Mouse (Mus musculus) adrenal gland, postnatal 36 days (tissue): ENCODE results near the gene Plagl1. TPM values are rescaled to one million over a fixed set of nuclear protein-coding genes. Genes with fewer than 3 reads are reported as not detected.
A peak's percentile ranks its signal among the peaks of the same experiment; 100 is the strongest.

ENCODE experiments used
- DNase-seq, 2 experiments: peaks; one replicate each; pipeline ENCODE4 v3.0.0; 2021; ENCODE audit warnings: mixed read lengths in 1 of 2
- total RNA-seq, 2 experiments: library from RNA; stranded (reverse); gene quantifications; 2 replicates each; pipeline ENCODE4 v1.2.3; 2021

Gene Plagl1
- total RNA-seq, 2 experiments from 2014 or later = 7.5 to 14.9 TPM

DNA sequence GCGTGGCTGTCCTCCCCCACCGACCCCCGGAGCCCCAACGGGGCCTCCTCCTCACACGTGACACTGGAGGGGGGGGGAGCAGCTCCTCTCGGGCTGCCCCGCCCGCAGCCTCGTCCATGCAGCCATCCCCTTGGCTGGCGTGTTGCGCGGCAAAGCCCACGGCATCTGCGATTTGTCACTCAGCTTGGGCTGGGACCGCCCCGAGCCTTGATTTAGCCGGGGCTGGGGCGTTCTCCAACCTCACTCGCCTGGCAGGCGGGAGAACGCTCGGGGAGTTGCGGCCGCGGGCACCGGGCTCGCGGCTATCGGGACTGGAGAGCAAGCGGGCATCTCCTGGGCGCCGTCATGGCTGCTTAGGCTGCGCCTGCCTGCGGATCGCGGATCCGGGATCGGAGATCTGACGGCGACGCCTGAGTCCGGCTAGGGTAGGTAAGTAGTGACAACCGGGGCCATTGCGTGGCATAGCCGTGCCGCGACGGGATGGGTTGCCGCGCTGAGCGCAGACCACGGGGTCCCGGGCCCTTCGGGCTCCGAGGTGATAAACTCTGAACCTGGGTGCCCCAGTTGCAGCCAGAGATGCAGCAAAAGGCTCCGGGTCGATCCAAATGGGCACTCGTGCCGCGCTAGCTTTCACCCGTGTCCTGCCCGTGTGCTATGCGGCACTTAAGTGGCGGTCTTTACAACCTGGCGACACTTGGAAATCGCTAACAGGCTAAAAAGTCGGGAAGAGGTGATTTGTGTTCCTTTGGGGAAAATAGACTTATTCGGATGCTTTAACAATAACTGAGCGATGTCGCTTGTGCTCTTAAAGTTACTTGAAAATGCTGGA, 30.5 kb downstream of the Plagl1 start:
- peak; percentile 75 to 79 for DNase-seq

DNA sequence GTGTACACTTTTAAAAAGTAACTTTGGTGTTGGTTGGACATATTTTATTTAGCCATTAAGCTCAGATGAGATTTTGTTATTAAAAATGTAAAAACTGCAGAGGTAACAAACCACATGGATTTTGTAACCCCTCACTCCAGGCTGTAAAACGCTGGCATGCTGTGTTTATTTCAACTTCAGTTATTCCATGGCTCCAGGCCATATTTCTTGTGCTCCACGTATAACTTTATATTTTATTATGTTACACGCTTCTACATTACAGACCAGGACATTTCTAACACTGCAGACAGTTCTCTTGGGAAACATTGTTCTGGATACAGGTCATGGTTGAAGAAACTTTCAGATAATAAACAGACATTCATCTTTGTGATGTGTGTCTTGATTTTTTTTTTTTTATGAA, 32.7 kb downstream of the Plagl1 start:
- DNase-seq = no peak

GRCm38 (mm10) chr10:13098895-13099294, 38.6 kb downstream of the Plagl1 start:
- peak in 1 of 2 experiments; percentile 12 for DNase-seq

- DNase-seq = no peak
Observed at GRCm38 (mm10) chr10:13100061-13100648, 39.9 kb downstream of the Plagl1 start.

- DNase-seq = no peak
Observed at GRCm38 (mm10) chr10:13102360-13102759, 42.1 kb downstream of the Plagl1 start.

DNA sequence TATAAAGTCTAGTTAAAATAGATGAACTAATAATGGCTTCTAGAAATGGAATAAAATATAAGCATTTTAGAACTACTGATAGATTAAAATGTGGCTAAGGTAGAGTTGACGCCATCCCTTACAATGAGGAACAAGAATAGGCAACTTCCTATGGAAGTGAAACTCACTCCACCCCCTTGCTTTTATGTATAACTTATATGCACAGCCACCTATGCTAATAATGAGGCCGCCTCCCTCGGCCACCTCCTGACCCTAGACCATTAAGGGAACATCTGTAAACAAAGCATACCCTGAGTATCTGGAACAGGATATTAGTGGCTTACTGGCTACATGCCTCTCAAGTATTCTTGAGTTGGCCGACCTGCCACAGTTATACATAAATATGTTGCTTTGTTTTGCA, 43.5 kb downstream of the Plagl1 start:
- DNase-seq = no peak

DNA sequence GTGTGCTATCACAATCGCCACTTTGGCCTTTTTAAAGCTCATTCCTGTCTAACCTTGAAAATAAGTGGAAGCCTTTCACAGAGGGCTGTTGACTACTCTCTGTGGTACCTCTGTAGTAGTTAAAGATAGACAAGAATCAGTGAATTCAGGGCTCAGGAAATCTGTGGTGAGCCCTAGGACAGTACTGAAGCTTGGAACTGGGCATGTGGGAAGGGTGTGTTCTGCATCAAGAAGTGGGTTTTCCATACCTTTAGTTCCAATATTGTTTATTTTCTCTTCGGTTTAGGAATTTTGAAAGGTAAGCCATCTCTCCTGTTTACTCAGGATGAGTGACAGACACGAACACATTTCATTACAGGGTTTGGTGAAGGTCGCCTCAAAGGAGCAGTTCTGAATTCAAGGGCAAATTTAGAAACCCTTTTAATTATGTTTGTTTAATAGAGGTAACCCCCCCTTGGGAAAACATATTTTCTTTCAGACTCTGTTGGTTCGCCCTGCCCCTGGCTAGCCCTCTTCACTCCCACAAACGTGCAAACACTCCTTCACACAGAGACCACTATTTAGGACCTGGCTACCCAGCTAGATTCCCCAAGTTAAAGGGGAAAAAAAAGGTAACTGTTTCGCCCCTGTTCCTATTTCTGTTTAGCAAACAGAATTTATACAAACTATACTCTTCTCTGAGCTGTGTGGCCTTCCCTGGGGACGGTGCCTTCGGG, 46.8 kb downstream of the Plagl1 start:
- DNase-seq = no peak

GRCm38 (mm10) chr10:13108021-13108548, 47.8 kb downstream of the Plagl1 start:
- no peak for DNase-seq

GRCm38 (mm10) chr10:13108847-13109246, 48.5 kb downstream of the Plagl1 start:
- DNase-seq = no peak

- DNase-seq = no peak
Observed at GRCm38 (mm10) chr10:13109781-13110180, 49.5 kb downstream of the Plagl1 start.

DNA sequence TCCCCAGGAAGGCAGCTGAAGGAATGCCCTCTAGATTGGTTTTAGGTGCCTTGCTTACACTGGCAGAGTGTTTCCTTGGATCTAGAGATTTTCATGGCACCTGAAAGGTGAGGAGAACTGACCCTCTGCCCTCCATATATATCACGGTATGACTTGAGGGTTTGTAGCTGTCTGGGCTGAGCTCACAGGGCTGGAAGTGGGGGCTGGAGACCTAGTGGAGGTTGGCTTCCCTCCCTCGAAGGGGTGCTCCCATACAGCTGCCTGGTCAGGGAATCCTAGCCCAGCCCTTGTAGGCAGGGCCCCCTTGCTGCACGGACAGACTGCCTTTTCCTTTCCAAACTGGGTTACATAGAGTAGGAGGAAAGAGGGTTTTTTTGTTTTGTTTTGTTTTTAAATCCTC, 52.5 kb downstream of the Plagl1 start:
- DNase-seq = no peak

GRCm38 (mm10) chr10:13113641-13114040, 53.3 kb downstream of the Plagl1 start:
- DNase-seq = no peak

GRCm38 (mm10) chr10:13115030-13115429, 54.7 kb downstream of the Plagl1 start:
- DNase-seq = no peak

GRCm38 (mm10) chr10:13116706-13117665, 56.7 kb downstream of the Plagl1 start:
- DNase-seq = no peak

DNA sequence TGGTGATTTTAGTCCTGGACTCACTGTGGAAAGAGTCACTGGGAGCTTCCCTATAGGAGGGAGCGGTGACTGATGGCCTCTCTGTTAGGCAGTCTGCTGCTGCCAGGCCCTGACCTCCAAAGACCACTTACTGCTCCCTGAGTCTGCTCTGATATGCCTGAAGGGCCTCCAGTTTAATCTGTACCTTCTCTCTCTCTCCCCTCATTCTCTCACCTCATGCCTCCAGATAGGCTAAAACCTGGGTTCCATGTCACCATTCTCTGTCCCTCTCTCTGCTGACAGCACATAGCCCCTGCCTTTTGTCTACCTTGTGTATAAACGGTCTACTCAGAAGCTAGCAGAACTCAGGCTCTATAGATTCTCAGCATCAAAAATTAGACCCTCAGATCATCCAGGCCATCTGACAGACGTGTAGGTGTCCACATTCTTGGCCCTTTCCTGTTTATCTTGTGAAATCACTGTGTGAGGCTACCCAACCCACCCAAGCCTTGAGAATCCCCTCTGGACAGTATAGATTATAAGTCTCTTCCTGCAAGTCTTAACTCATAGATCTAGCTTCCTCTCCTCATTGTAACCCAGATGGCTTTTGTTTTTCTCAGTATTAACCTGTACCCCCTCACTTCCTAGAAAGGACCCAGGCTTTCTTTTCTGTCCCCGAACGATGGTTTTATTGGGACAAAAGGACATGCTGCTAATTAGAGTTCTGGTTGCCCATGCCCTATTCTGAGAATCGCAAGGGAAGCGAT, 57.9 kb downstream of the Plagl1 start:
- DNase-seq = no peak

- no peak for DNase-seq
Observed at GRCm38 (mm10) chr10:13118770-13119102, 58.4 kb downstream of the Plagl1 start.

DNA sequence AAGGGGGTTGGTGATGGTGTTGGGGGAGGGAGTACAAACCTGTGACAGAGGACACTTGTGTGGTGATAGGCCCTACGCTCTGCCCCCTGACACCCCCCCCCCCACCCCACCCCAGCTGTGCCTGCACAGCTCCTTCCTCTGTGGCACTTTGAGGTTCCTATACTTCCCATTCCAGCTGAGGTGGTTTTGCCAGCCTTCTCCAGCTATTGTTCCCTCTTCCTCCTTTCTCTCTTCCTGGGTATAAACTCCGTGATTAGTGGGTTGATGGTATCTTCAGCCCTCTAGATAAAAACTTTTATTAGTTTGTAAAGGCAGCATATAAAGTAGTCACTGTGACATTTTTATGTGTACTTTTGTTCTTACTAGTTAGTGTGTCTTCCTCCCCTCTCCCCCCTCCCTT, 59.0 kb downstream of the Plagl1 start:
- no peak for DNase-seq

DNA sequence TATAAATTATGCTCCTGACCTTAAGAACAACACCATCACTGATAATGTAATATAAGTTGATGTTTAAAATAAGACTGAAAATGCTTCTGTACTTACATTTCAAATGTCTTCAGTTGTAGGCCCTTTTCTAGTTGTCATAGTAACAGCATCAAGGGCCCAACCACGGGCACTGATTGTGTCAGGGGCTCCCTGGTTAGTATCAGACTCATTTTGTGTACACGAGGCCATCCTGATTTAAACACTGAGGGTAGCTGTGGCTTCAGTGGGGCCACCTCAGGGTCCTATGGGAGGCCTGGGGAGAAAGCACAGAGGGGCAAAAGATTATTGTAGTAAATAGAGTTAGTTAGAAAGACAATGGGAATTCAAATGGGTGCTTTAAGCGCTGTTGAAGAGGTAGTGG, 65.5 kb downstream of the Plagl1 start:
- no peak for DNase-seq

GRCm38 (mm10) chr10:13127335-13127734, 67.0 kb downstream of the Plagl1 start:
- DNase-seq = peak in 1 of 2 experiments; percentile 27

DNA sequence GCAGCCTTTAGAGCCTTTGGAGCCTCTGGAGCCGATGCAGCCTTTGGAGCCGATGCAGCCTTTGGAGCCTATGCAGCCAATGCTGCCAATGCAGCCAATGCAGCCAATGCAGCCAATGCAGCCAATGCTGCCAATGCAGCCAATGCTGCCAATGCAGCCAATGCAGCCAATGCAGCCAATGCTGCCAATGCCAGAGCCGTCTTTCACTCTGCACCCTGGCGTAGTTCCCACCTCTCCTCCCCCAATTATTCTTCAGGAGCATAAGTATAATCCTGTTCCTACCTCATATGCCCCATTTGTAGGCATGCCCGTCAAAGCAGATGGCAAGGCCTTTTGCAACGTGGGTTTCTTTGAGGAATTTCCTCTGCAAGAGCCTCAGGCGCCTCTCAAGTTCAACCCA, 67.6 kb downstream of the Plagl1 start:
- no peak for DNase-seq

GRCm38 (mm10) chr10:13133850-13134249, 73.5 kb downstream of the Plagl1 start:
- no peak for DNase-seq
